Mouse (Mus musculus): ENCODE measurements around the gene Yae1d1.

DNA sequence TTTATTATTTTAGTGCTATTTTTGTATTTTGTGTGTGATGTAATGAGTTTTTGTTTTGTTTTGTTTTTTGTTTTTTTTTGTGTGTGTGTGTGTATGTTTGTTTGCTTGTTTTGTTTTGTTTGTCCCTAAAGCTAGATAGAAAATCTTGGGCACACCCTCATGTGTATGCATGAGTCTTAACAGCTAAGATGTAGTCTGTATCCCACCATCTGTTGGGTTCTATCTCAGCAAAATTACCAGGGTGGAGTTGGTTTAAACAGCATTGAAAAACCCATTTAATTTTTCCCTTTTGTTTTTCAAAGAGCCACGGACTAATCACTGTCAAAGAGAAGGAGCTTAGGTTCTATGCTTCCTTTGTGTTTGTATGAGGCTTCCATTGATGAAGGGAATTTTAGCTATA lies 38.9 kb downstream of the Yae1d1 start:
- TF ChIP-seq CTCF (IDR thresholded peaks at IDR 0.05; ENCODE audit: low read depth) (no peak), EP300 (IDR thresholded peaks at IDR 0.05; ENCODE audit: low read depth) (no peak)

All from liver, postnatal 0 days (tissue).